Mouse (Mus musculus) left cerebral cortex, adult 18-20 months (tissue): ENCODE measurements around the gene Tanc1. TPM values are rescaled to one million over a fixed set of nuclear protein-coding genes. Genes with fewer than 3 reads are reported as not detected.

Experiments used
- DNase-seq, 2 experiments: peaks; one replicate each; pipeline ENCODE4 v3.0.0; 2021 to 2022; ENCODE audit warnings: low spot score in 2 of 2, mixed read lengths in 1 of 2
- total RNA-seq, 2 experiments: library from RNA; stranded (reverse); gene quantifications; 2 replicates each; pipeline ENCODE4 v1.2.3; 2021

The Tanc1 gene
- total RNA-seq, 2 experiments from 2014 or later: 25.2 to 26.7 TPM

GRCm38 (mm10) chr2:59749371-59749770 is 137.5 kb downstream of the Tanc1 start:
- DNase-seq: no peak

GRCm38 (mm10) chr2:59751172-59751571 is 139.3 kb downstream of the Tanc1 start:
- DNase-seq: no peak

DNA sequence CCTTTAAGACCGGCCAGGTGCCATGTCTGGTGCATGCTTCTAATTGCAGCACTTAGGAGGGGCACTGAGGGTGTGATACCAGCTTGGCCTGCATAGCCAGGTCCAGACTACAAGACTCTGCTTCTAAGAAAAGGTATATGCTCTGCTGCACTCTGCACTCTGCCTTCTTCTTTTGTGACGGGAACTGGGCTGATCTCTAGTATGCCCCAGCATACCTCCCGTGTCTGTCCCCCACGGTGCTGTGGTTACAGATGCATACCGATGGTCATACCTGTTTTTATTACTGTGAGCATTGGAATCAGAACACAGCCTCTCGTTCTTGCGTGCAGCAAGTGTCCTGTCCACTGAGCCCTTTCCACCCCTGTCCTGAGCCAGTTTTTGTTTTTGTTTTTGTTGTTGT is 140.3 kb downstream of the Tanc1 start:
- DNase-seq: no peak

GRCm38 (mm10) chr2:59752766-59753165 is 140.9 kb downstream of the Tanc1 start:
- DNase-seq: no peak

DNA sequence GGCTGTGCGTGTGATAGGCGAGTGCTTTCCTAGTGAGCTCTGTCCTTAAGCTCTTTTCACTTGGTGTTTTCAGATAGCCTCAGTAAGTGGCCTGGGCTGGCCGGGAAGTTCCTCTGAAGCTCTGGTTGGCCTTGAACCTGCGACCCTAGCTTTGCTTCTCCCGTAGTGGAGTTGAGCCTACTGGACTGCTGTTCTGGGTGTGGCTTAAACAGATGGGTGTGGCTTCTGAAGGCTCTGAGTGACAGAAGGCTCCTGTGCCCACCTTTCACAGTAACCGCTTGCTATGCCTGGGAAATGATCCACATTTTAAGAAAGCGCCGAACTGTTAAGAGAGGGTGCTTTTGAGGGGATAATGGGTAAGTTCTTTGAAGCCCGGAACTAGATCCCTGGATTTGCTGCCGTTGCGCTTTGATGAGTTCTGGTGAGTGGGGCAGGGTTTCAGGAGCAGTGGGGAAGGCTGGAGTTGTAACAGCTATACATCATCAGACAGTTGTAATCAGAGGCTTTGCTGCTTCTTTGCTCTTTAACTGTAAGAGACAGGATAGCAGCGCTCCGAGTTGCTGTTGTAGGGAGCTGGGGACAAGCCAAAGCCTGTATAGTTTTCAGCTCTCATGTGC is 144.4 kb downstream of the Tanc1 start:
- DNase-seq: no peak

DNA sequence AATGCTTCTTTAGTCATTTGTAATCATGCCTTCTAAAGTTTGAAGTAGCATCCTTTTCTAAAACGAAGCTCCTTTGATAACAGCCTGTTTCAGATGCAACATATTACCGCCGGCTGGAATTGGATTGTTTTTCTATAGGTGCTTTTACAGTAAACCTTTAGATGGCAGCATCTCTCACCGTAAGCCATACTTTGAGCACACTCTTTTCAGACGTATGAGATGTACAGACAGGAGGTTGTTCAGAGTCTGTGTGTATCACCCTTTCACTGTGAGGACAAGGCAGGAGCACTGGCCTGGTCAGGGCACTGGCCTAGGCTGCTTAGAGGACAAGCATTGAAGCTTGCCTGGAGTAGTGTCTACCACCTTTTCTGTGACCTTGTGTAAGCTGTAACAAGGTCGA is 145.2 kb downstream of the Tanc1 start:
- no peak for DNase-seq

DNA sequence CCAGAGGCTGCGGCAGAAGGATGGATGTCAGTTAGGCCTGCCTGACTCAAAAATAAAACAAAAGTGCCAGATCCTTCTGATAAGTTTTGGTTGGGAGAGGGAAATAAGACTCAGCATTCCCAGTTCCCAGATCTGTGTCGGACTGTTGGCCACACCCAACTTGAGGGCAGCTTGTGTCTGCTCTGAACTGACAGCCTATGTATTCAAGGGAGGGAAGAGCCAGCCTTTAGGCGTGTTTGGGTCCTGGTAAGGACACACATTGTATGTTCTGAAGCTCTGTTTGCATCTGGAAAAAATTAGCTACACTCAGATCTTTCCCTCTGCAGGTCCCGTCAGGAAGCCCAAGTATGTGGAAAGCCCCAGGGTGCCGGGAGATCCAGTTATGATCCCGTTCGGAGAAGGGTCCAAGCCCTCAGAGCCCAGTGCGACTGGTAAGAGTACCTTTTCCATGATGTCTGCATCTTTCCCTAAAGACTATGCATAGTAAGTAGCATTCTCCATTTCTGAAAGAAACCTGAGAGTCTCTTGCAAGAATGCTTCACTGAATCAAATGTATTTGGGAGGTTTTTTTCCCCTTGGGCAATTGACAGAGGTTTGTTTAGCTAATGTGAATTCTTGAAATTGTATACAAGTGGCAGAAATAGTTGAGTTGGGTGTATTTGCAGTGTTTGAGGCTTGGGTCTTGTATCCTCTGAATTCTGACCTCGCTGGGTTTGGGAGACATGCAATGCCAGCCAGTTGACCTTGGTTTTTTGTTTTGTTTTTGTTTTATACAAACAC is 146.5 kb downstream of the Tanc1 start:
- no peak for DNase-seq

DNA sequence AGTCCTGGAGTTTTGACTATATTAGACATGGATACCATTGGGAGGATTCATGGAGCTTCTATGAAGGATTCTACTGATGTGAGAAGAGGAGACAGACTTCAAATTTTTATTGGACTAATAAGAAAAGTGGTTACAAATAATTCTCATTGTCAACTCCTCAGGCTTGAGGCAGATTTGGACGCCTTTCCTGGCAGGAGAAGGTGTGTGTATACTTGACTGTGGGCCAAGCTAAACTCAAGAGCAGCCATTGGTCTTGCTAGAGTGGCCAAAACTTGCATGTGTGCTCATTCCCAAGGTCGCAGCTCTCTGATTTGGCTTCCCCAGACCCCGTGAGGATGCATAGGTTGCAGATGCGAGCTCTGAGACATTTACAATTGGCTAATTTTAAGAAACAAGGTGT is 148.9 kb downstream of the Tanc1 start:
- no peak for DNase-seq

GRCm38 (mm10) chr2:59761183-59761582 is 149.3 kb downstream of the Tanc1 start:
- DNase-seq: no peak

DNA sequence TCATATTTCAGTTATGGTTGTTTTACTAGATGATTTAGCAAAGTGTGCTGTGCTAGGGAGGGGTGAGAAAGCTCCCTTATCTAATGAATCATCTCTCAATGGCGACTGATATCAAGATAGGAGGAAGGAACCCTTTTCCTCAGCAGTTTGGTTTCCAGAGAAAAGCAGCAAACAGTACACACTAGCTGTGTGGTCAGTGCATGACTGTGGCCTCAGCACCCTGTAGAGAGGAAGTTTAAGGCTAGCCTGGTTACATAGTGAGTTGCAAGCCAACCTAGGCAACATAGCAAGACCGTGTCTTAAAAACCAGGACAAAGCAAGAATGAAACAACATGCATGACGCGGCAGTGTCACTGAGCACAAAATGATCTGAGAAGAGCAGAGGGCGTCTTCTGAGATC is 150.4 kb downstream of the Tanc1 start:
- no peak for DNase-seq

DNA sequence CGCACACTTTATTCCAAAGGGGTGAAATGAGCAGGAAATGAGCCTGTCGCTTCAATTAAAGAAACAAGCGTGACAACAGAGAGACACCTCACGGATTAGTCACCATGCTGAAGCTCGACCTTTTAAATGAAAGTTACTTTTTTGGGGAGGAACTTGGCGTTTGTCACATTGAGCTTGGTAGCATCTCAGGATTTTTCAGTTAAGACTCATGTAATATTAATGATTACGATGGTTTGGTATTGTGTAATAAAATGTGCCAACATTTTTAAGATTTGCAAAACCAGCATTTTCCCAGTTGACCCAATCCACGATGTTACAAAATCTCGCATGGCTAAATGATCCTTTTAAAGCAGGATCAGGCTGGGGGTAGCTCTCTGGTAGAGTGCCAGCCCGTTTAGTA is 153.8 kb downstream of the Tanc1 start:
- no peak for DNase-seq

DNA sequence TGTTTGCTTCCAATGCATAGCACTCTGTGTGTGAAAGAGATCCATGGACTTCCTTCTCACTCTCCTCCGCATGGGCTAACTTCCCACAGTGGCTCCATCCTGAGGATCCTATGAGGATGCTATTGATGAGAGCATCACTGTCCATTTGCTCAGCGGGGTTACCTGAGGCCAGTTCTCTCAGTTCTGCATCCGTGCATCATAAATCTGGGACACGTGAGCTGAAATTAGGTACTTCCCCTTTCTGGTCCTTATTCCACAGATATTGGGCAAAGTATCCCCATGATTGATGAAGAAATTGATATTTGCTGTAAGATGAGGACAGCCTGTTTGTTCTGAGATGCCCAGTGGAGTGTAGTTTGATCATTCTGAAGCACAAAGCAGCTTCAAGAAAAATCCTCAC is 156.1 kb downstream of the Tanc1 start:
- DNase-seq: no peak

DNA sequence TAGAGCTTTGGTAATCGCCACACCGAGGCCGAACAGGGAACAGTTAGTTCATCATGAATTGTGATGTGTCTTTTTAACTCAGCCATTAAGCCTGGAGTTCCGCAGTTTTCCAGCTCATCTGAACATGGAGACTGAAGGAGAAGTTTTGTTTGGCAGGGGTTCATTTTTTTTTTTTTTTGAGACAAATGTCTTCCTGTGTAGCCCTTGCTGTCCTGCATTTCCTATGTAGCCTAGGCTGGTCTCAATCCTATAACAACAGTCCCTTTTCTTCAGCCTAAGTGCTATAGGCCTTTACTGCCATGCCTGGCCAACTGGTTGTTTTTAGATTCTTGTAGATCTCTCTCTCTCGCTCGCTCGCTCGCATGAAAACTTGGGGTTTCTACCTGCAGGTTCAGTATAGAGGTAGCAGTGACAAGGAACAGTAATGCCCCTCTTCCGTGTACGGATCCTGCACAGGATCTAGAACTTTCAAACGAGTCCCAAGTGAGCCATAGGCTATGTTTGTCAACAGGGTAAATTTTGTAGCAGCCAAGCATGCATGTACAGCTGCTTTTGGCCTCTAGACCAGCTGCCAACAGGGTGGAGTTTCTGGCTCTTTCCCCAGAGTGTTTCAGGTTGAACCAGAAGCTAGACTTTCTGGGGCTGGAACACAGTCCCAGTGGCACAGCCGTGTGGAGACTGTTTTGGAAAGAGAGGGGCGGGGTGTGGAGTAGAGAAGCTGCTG is 157.0 kb downstream of the Tanc1 start:
- no peak for DNase-seq

DNA sequence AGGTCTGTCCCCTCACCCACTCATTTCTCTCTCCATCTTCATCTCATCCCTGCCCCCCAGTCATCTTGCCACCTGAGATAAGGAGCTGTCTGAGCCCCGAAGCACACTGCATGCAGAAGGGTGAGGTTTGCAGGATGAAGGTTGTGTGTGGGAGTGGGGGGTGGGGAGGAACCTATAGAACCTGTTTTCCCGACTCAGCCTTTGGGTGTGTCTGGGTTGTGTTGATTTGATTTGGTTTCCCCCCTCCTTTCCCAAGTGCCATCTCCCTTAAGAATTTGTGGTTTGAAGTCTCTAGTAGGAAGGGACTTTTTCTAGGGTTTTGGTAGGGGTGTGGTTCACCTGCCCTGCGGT is 157.5 kb downstream of the Tanc1 start:
- no peak for DNase-seq

- DNase-seq: no peak
Measured at GRCm38 (mm10) chr2:59771708-59772107, 159.9 kb downstream of the Tanc1 start.

- no peak for DNase-seq
Measured at GRCm38 (mm10) chr2:59772261-59772683, 160.4 kb downstream of the Tanc1 start.

DNA sequence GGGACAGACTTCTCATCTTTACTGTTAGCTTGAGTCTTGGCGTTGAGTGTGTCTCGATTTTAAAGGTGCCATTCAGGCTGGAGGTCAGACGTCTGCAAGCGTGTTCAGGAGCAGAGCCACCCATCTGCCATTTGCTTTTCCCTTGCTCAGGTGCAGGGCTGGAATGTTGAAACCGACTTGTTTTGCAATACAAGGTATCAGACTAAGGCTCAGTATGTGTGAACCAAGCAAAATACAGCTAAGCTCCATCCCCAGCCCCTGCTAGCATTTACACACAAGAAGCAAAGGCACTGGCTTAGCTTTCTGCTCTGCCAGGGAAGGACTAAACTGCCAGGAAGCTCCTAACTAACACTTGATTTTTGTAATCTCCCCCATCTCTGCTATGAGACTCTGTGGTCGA is 162.5 kb downstream of the Tanc1 start:
- DNase-seq: no peak

DNA sequence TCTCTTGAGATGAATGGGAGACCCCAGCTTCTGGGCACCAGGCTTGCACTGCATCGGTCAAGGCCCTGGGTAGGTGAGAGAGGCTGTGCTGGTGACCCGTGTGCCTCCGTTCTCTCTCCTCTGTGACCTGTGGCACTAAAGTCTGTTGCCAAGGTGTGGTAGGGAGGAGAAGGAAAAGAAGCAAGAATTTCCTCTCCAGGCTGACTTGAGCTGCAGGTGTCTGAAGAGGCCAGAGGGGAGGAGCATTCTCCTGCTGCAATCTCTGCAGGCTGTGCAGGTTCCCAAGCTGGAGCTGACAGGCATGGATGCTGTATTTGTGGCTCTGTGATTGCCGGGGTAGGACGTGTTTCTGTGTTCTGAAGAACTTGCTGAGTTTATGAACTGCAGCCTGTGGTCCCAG is 163.3 kb downstream of the Tanc1 start:
- DNase-seq: no peak

DNA sequence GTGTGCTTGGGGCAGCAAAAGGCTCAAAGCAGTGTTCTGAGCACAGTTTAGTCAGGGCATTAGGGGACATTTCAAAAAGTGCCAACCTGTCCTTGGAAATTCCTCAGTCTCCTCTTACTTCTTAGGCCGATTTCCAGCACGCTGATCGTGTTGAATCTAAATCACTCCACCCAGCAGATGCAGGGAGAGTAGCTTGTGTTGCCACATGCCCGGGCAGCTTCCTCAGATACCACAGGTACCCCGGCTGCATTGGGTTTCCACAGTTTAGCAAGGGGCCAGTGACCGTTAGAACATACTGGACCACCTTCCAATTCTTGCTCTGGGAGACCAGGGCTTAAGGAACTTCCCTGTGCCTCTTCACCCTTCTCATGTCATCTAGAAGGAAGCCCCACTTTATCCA is 164.0 kb downstream of the Tanc1 start:
- DNase-seq: no peak

DNA sequence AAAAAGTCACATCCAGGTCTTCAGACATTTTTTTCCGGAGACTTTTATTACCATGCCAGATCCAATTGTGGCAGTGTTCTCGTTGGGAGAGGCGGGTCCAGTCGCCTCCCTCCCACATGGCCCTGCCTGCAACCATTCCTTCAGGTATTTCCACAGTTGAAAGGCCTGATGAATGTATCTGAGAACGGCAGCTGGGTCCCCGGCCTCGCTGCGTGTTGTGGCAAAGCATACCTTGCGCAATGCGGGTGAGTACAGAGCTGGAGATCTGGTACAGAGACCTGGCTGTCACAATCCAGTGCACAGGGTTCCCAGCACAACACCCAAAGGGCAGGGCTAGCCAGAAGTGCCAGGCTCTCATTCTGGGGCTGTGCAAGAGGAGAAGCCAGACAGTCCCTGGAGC is 167.5 kb downstream of the Tanc1 start:
- DNase-seq: no peak

GRCm38 (mm10) chr2:59780240-59780639 is 168.4 kb downstream of the Tanc1 start:
- DNase-seq: no peak

DNA sequence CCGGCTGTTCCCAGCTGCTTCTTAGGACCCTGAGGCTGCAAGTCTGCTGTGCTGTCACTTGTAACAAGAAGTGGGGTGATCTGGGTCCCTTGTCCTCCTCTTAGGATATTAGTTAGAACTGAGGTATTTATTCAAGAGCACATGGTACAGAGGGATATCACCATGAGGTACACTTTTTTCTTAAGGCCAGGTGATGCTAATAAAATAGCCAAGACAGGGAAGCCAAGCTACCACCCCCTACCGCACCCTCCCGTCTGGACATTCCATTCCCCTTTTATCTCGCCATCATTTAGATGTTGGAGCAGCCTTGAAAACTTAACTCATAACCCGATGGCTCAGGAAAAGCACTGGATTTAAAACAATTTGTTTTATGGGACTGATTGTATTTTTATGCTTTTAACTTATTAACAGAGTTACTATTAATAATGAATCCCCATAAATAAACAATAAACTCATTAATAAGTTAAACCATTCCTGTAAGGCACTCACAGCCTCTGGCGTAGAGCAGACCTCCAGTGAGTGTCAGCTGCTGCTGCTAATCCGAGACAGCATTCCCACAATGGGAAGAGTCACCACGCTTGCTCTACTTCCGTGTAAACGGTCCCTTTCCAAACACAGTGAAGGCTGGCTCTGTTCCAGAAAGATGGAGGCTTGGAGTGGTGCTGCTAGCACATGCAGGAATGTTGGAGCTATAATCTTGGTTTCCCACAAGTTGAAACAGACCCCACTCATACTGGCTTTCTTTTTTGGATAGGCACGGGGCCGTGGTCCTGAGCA is 171.4 kb downstream of the Tanc1 start:
- no peak for DNase-seq
